Mouse (Mus musculus) cerebellum, postnatal 25 days (tissue): ENCODE measurements around the gene Nup160.

Experiments
- DNase-seq, 2 experiments: peaks; one replicate each; pipeline ENCODE4 v3.0.0; 2021; ENCODE audit warnings: mixed read lengths in 2 of 2

The Nup160 gene

DNA sequence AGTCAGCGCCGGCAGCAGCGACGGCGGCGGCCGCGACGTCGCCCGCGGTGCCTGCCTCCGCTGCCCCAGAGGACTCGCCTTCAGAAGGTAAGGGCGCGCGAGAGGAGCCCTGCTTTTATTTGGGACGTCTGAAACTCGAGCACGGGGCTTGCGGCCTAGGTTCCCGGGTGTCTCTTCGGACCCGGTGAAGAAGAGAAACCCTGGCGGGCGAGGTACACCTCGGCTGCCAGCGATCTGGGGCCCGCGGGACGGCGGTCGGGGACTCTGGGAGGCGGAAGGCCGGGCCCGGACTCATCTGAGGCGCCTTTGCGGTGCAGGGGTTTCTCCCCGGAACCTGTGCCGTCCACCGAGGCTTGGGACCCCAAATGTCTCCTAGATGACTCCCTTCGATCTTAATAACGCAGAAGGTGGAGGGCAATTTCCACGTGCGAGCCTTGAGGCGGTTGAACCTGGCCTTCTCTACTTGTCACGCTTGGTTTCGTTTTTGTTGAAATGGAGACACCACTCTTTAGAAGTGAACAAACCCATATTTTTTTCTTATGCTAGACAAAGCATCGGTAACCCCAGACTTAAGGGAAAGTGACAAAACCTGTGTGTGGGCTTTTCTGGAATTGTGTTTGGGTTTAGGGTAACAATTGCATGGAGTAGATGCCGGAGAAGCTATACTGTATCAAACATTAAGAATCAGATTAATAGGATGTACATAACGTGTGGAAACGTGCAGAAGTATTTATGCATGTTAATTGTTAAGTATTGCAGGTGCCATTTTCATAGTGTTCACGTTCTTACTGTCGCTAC, 68.9 kb downstream of the Nup160 start:
- DNase-seq = no peak

- peak in 1 of 2 experiments; percentile 41 for DNase-seq
Observed at GRCm38 (mm10) chr2:90746538-90746865, 69.5 kb downstream of the Nup160 start.

DNA sequence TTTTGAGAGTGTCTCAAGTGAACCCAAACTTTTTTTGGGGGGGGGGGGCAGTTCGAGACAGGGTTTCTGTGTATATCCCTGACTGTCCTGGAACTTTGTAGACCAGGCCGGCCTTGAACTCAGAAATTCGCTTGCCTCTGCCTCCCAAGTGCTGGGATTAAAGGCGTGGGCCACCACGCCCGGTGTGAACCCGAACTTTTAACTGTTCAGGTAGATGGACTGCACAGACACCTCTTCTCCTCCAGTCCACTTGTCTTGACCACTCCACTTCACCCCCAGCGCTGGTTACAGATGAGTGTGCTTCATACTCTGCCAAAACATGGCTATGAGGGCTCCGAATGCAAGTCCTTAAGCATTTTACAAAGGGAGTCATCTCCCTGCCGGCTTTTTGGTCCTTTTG, 70.1 kb downstream of the Nup160 start:
- DNase-seq = no peak

GRCm38 (mm10) chr2:90749676-90750459, 72.9 kb downstream of the Nup160 start:
- no peak for DNase-seq

DNA sequence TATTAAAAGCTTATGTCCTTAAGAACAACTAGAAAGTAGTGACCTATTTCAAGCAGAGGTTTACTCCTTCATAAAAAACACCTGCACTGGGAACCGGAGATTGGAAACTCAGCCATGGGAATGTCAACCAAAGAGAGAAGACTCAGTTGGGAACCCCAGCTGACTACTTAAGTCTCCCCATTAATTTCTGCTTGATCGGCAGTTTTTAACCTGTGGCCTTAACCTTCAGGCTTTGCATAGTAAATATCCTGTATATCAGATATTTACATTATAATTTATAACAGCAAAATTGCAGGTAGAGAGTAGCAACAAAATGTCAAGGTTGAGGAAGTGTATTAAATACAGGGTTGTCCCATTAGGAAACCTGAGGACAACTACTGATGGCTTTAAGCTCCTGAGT, 76.5 kb downstream of the Nup160 start:
- no peak for DNase-seq

GRCm38 (mm10) chr2:90754188-90754587, 77.2 kb downstream of the Nup160 start:
- no peak for DNase-seq

DNA sequence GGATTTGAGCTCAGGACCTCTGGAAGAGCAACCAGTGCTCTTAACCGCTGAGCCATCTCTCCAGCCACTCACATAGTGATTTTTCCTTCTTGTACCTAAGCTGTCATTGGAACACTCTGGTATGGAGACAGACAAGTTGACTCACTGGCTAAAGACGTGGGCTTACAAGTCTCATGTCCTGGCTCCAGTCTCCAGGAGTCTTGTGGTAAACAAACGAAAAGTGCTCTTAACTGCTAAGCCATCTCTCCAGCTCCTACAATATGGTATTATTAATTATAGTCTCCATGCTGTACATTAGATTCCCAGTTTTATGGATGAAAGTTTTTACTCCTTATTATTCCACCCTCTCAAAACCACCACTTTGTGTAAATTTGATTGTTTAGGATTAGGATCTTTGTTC, 88.1 kb downstream of the Nup160 start:
- DNase-seq = no peak

DNA sequence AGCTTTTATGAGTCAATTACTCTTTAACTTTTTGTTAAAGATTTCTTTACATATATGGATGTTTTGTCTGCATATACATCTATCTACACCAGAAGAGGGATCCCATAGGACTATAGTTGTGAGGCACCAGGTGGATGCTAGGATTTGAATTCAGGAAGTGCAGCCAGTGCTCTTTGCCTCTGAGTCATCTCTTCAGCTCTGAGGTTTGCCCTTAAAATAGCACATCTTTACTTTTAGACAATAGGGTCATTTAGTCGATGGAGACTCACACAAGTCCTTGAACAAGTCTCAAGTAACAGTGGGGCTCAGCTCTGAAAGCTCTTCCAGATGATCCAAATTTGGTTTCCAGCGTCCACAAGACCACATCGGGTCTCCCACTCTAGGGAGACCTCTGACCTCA, 104.3 kb downstream of the Nup160 start:
- DNase-seq = no peak

GRCm38 (mm10) chr2:90781938-90782337, 104.9 kb downstream of the Nup160 start:
- DNase-seq = no peak

GRCm38 (mm10) chr2:90782458-90782857, 105.4 kb downstream of the Nup160 start, which contains the start of gene Agbl2:
TSS of gene Agbl2 (plus strand) at chr2:90782727.
- DNase-seq = peak; percentile 41

GRCm38 (mm10) chr2:90782901-90783486, 106.0 kb downstream of the Nup160 start:
- DNase-seq = peak; percentile 54 to 55
